9 mouse cellular contexts compared by ENCODE assay signal in the genomic region with DNA sequence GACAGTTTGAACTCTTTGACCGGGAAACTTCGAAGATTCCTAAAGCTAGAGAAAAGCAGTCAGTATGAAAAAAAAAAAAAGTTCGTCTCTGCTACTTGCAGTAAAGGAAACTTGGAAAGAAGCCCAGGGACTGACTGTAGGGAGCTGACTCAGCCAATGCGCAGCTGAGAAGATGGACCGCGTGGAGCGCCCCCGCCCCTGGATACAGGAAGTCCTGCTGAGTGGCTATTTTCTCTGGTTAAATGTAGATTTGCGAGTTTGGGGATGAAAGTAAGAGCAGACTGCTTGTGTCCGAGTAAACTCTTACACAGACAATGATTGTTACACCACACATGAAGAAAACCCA. TPM values are rescaled to one million over a fixed set of nuclear protein-coding genes. Genes with fewer than 3 reads are reported as not detected.
A peak's percentile ranks its signal among the peaks of the same experiment; 100 is the strongest.
DNase-seq lines count a peak whose midpoint lies in the region; ATAC-seq and TF ChIP-seq lines count a peak whose summit lies in the region.
"Had no signal": no experiment of that assay in that cellular context is flagged by ENCODE, and none has a peak within 500 bp of the region (broad histone marks: within the 10 kb centered on the region; RNA-seq: fewer than 3 reads in every experiment).

No protein-coding gene starts in this region.

- 6% methylated on average over 10 of the region's 10 CpGs for WGBS in intestine, postnatal 0 days

- no peaks in the 10 kb centered on the region for H3K9me3 ChIP-seq in intestine, postnatal 0 days (ENCODE audit: control insufficient read depth)
- H3K9me3 ChIP-seq in megakaryocyte, embryonic 14.5 days, result no peaks in the 10 kb centered on the region; the same call in 1 of the 2 replicates

- peak overlapping the region; percentile 63 for H3K4me2 ChIP-seq in intestine, postnatal 0 days (replicated peaks; ENCODE audit: low read depth)

- H3K4me3 ChIP-seq in intestine, postnatal 0 days (ENCODE audit: low read depth, low read length), result peak overlapping the region; percentile 26
- peak overlapping the region; percentile 85 for H3K4me3 ChIP-seq in megakaryocyte, embryonic 14.5 days (replicated peaks)

- no peaks in the 10 kb centered on the region for H3K27me3 ChIP-seq in intestine, postnatal 0 days (replicated peaks; ENCODE audit: control insufficient read depth, insufficient read depth, low read length)
- peaks cover 30% of the 10 kb centered on the region for H3K27me3 ChIP-seq in megakaryocyte, embryonic 14.5 days (replicated peaks)

- intact Hi-C loops in left cerebral cortex, postnatal 14 days (cut with DNase I), result loop anchor here (5.0 kb wide), 2 partner anchors 140 to 215 kb away; a partner anchor contains a TSS

- peaks cover 6% of the 10 kb centered on the region for H3K4me1 ChIP-seq in intestine, postnatal 0 days (replicated peaks; ENCODE audit: control insufficient read depth, insufficient read depth, low read length)
- peaks cover 52% of the 10 kb centered on the region for H3K4me1 ChIP-seq in megakaryocyte, embryonic 14.5 days

- ATAC-seq in granulocyte monocyte progenitor cell, adult 5-6 weeks (replicated peaks; ENCODE audit: poor library complexity, severe bottlenecking), result peak; percentile 84
- 0 out of 2 replicates have a peak, but pooled peaks have one; percentile 62 for ATAC-seq in intestine, postnatal 0 days

- H3K36me3 ChIP-seq in intestine, postnatal 0 days (ENCODE audit: control insufficient read depth, insufficient read depth), result no peaks in the 10 kb centered on the region
- no peaks in the 10 kb centered on the region for H3K36me3 ChIP-seq in megakaryocyte, embryonic 14.5 days (replicated peaks; ENCODE audit: low read length)

- DNase-seq in adrenal gland, adult (ENCODE audit: inconsistent age in 2 of 2, low spot score in 1 of 2), result peak; percentile 90 to 95
- peak; percentile 32 for DNase-seq in embryo, embryonic 9.5 days (ENCODE audit: extremely low spot score)
- peak; percentile 83 to 95 for DNase-seq in left cerebral cortex, postnatal 14 days (ENCODE audit: low spot score in 2 of 2)
- peak; percentile 83 to 88 for DNase-seq in right cerebral cortex, postnatal 36 days (ENCODE audit: low spot score in 2 of 2)
- no peak for DNase-seq in c-Kit-positive CD71-positive TER-119-positive erythroid progenitor cells, embryonic 14.5 days (ENCODE audit: low spot score)

- peak; percentile 47 for TF ChIP-seq CTCF in intestine, postnatal 0 days (IDR thresholded peaks at IDR 0.05; ENCODE audit: low read depth)

- peak overlapping the region; percentile 70 for H3K27ac ChIP-seq in intestine, postnatal 0 days (ENCODE audit: low read depth, low read length)

- H3K9ac ChIP-seq in intestine, postnatal 0 days (ENCODE audit: low read depth, low read length), result no peak overlapping the region

RNA-seq across cellular contexts. Expression of a gene that starts 41.2 kb away (rescaled TPM):
- total RNA-seq in granulocyte monocyte progenitor cell, adult 5-6 weeks (2014; fragmentation: Nextera tagmentation), result not detected in 2 replicates
- total RNA-seq in granulocyte monocyte progenitor cell, adult 5-6 weeks (2017), result 0.86 TPM in 1 of 2 replicates, not detected in the other
- 0.09 and 0.16 TPM in 2 replicates for polyA plus RNA-seq in intestine, postnatal 0 days (2015; fragmentation: Nextera tagmentation; extraction: Ambion mirVana)
- under 1 TPM; 0.21 to 0.35 TPM for total RNA-seq in left cerebral cortex, postnatal 14 days (2021)
- polyA plus RNA-seq in megakaryocyte, embryonic 14.5 days (2012; ENCODE audit: insufficient read depth, low replicate concordance), result 0.34 TPM in 1 of 2 replicates, not detected in the other
- total RNA-seq: neutrophil, adult 5-6 weeks had no signal

RNA-seq across cellular contexts. Expression of a gene that starts 43.1 kb away (rescaled TPM):
- not detected in 2 replicates for total RNA-seq in granulocyte monocyte progenitor cell, adult 5-6 weeks (2014; fragmentation: Nextera tagmentation)
- not detected in 2 replicates for total RNA-seq in granulocyte monocyte progenitor cell, adult 5-6 weeks (2017)
- polyA plus RNA-seq in intestine, postnatal 0 days (2015; fragmentation: Nextera tagmentation; extraction: Ambion mirVana), result 0.54 TPM in 1 of 2 replicates, not detected in the other
- total RNA-seq in left cerebral cortex, postnatal 14 days (2021), result not detected
- not detected in 2 replicates for polyA plus RNA-seq in megakaryocyte, embryonic 14.5 days (2012; ENCODE audit: insufficient read depth, low replicate concordance)
- total RNA-seq: neutrophil, adult 5-6 weeks had no signal
